Mouse (Mus musculus) adipocyte (in vitro differentiated cells): ENCODE results near the gene Csrnp3.

Experiments used
- DNase-seq: peaks from one replicate; pipeline ENCODE4 v3.0.0-alpha.2; 2016; ENCODE audit warnings: low spot score

Gene Csrnp3

DNA sequence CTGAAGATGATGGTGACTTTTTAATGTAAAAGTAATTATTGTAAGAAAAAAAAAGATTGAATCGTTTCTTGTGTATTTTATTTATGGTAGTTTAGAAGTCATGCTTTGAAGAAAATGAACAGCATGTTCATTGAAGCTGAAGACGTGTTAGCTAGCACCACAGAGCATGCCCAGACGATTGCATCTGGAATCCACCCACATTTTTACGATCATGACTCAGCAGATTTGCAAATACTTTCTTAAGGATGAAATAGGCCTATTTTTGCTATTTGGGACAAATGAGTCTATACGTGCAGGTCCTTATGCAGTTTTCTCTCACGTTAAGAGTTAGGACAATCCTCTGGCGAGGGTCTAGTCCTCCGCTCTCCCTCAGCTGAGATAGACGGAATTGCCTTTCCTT lies 177.9 kb downstream of the Csrnp3 start:
- DNase-seq: no peak

DNA sequence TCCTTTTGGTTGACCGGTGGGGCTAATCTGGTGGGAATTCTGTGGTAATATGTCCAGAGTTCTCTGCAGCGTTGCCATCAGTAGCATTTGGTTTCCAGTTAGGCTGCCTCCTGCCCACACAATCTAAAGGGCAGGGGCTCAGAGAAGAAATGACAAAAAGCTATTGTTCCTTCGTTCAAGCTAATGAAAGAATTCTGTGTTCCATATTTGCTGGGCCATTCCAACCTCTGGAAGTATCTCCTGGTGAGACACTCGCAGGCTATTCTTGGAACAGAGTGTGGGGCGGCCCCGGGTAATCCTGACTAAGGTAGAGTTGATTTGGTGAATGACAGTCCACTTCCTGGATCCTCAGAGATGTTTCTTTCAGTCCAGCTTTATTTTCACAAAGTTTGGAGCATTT lies 179.3 kb downstream of the Csrnp3 start:
- no peak for DNase-seq

DNA sequence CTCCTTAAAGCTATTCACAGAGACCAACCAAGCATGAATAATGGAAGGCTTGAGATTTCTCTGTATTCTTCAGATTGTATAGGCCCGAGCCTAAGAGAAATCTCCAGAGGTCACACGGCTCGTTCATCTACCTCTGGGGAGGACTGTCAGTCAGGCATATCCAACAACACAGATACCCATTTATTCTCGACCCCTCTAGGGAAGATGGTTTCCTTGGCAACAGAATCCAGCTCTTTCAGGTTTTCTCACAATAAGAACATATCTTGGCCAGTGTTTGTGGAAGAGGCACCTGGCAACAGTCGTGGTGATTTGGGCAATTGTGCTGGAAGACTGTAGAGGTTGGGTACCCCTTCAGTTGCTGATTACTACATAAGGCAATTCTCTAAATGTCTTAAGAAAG lies 183.2 kb downstream of the Csrnp3 start:
- no peak for DNase-seq

DNA sequence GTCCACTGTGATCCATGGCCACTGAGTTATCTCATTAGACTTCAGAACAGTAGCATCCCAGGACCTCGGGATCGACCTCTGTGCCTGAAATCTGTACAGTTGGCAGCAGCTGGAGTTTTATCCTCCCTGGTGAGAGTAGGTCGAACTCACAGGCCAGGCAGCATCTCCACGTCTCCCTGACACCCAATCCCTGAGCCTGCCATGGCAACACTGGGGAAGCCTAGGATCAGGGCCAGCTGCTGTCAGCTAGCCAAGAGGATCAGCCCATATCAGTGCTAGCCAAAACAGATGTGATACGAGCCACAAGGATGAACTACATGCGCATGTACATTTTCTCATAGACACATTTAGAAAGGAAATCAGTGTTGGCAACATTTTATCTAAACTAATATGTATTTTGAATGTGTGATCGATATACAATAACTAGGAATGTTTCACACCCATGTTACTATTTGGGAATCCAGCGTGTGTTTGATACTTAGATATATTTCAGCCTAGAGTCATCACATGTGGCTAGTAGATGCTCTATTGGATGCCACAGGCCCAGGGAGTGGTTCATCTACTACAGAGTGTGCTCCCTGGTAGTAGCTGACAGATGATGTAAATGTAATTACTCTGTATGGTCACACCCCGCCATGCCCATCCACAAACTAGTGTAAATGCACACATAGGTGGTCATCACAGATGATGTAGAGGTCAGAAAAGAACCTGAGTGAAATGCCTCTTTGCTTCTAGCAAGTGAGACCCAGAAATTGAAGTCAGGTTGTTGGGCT lies 189.5 kb downstream of the Csrnp3 start:
- no peak for DNase-seq

DNA sequence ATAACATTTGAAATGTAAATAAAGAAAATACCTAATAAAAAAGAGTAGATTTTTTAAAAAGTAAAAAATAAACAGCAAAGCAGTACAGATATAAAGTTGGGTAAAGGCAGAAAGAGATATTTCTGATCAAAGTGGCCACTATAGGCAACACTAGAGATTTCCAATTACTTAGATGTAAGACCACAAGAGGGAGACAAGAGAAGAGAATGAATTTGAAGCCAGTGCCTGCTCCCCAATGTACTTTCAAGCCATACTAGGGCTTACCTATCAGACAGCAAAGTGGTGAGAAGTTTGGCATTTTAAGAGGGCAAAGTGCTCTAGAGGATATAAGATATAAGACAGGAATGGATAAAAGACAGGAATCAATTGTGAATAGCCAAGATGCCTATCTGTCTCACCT lies 195.0 kb downstream of the Csrnp3 start:
- DNase-seq: no peak

DNA sequence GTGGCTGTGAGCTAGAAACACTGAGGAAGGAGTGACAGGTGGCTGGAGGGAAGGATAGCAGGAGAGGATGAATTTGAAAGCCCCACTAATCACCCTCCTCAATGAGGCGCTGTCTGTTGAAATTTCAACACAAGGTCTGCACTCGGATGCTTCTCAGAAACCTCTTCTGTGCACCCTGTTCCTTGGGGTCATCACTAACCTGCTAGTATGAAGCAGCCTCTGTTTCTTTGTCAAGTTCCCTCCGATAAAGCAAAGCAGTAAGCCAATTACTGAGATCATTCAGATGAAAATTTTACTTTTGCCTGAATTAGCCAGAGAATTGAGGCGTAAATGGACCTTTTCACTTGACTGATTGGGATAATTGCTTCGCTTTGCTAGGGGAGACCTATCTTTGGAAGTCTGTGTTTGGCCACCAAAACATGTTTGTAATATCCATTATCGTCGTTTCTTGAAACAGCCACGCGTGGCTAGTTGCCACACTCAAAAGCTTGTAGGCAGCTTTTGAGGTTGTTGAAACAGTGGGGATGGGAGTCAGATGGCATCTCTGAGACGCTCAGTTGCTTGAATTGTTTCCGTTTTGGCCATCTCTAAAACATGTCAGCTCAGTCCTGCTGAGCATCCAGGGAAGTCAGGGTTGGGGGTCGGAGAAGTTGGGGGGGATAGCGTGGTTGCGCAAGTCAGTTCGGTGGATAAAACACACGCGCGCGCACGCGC lies 195.8 kb downstream of the Csrnp3 start:
- no peak for DNase-seq

DNA sequence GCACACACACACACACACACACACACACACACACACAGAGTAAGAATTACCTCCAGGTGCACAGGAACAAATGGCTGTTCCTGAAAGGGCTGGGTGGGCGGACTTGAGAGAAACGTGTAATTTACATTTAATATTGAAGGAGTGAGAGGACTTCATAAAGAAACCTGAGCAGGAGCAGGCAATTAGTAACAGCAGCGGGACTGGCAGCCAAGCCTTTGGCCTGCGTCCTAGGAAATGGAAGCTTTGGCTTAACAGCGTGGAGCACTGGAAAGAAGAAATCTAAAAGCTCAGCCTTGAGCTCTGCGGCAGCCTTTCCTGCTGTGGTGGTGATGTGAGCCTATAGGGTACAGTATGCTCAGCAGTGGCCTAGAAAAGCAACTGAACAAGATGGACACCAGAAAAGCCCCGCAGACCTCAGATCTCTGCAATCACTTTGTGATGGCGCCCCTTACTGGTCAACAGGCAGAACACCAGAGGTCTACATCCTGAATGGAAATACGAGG lies 196.4 kb downstream of the Csrnp3 start:
- no peak for DNase-seq

DNA sequence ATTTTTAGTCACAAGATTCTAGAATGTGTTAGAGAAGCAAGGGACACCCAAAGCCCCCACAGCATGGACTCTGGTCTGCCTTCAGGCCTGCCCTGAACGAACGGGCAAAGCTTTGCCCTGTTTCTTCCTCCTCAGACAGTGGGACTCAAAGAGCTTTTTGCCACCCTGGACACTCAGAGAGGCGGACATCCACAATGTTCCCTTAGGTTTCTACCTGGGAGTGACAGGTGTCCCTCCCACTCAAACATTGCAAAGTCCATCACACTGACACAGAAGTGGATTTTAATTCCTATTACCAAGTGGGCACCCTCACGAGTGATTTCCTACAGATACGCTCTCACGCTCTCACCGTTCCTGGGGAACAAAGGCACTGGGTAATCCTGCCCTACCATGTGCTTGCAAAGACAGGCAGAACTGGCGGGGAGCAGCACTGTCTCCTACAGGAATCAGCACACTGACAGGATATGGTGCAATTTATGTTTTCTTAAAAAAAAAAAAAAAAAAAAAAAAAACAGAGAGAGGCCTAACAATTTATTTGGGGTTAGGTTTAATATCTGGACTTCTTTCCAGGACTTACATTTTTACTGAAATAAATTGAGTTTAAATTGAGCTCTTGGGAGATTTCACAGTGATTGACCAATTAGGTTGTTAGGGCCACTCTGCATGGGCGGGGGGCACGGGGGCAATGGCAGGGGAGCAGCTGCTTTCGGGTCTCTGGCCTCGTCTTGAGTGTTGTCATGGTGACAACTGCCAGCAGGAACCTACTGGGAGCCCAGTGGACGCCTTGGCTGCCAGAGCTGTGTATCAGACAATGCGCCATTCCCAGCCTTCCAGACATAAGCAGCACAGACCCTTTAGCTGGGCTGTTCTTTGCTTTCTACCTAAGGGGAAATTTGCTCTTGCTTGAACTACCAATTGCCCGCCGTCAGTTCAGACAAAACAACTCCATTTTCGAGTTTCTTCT lies 198.2 kb downstream of the Csrnp3 start:
- no peak for DNase-seq

DNA sequence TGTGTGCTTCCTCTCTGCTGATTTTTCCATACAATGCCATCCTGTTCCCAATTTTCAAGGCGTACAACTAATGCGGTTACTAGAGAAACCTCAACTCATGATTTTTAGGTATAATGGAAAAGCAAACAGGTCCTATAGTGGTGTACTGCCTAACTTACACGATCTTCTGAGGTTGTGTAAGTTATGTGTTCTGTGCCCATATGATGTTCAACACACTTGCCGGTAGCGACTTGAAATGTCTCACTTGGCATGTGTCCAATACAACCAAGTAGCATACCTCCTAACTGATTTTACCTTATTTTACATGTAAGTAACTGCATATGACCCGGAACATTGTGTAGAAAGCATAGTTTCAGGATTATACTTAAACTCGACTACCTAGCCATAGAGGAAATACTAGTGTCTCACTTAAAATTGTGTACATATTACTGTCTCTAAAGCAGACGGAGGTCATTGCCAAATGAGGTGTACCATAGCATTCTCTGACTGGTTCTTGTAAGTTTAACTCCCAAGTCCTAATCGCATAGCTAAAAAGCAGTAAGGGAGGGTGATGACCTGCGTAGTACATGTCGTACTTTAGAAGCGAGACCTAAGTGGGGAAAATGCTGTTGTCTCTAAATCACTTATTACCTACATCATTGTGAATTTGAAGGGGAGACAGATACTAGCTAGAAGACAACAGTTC lies 199.0 kb downstream of the Csrnp3 start:
- DNase-seq: no peak

DNA sequence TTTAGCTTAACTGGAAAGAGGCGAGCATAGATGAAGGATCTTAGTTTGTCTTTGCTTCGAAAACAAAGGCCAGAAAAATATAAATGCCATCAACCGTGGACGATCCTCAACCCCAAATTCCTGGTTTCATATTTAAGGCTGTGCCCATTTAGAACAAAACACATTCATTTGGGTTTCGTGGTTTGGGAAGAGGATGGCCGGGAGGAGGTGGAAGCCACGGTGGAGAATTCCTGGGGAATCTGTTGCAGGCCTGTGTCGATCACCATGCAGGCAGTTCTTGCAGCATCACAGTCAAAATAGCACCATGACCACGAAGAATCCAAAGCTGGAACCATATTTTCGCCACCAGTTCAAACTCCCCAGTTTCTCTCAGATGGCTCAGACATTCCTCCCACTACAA lies 217.7 kb downstream of the Csrnp3 start:
- DNase-seq: no peak

DNA sequence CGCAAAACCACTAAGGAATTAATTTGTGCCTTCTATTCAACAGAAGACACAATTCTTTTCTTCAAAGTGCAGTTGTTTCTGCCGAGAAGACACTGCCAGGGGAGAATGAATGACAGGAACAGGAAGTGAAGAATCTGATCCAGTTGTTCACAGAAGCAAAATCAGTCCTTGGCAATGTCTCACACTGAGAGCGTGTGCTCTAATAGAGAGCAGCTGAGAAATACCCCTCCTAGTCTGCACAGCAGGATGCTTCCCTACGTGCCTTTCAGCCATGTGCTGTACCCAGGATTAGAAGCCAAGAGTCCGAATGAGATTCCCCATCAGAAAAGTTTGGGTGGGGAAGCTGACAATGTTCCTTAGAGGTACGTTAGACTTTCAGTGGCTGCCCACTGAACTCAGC lies 223.9 kb downstream of the Csrnp3 start:
- no peak for DNase-seq

DNA sequence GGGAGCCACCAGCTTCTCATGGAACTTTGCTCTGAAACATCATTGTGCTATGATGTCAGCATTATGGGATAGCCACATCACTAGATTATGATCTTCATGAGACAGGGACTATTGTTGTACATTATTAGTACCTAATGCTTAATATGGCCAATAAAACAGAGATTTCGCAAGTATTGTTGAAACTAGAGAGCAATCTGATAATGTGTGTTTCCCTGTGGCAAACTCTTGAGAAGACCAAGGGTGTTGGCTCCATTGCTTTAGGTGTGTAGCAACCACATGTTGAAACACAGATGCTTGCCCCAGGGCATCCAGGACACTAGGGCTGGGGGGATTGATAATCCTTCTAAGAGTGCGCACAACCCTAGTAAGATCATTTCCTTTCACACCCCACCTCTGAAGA lies 235.2 kb downstream of the Csrnp3 start:
- no peak for DNase-seq
